ENCODE assay signal across 8 mouse cellular contexts in genomic region chr14:22808595-22809166, GRCm38 (mm10).
DNase-seq lines count a peak whose midpoint lies in the region; ATAC-seq and TF ChIP-seq lines count a peak whose summit lies in the region.

No protein-coding gene starts in this region.

- H3K4me2 ChIP-seq in embryonic facial prominence, embryonic 12.5 days (replicated peaks), result no peak overlapping the region
- H3K4me2 ChIP-seq in hindbrain, embryonic 12.5 days (replicated peaks), result no peak overlapping the region

- H3K4me3 ChIP-seq in gastrocnemius, adult 2 months, result no peak overlapping the region; the same call in 1 of the 2 replicates
- H3K4me3 ChIP-seq in embryonic facial prominence, embryonic 12.5 days, result no peak overlapping the region
- H3K4me3 ChIP-seq in hindbrain, embryonic 12.5 days, result no peak overlapping the region

- no peaks in the 10 kb centered on the region for H3K27me3 ChIP-seq in embryonic facial prominence, embryonic 12.5 days
- H3K27me3 ChIP-seq in hindbrain, embryonic 12.5 days, result peaks cover 5% of the 10 kb centered on the region; the same call in 1 of the 2 replicates

- TF ChIP-seq CTCF in gastrocnemius, adult 2 months (IDR thresholded peaks at IDR 0.05), result no peak

- H3K9ac ChIP-seq in embryonic facial prominence, embryonic 12.5 days, result no peak overlapping the region
- no peak overlapping the region for H3K9ac ChIP-seq in hindbrain, embryonic 12.5 days

- no peaks in the 10 kb centered on the region for H3K9me3 ChIP-seq in embryonic facial prominence, embryonic 12.5 days
- no peaks in the 10 kb centered on the region for H3K9me3 ChIP-seq in hindbrain, embryonic 12.5 days (replicated peaks)

- peak; percentile 17 for DNase-seq in gastrocnemius, adult 2 months
- DNase-seq in gastrocnemius, adult 8-10 months (ENCODE audit: low spot score in 2 of 2), result no peak
- peak; percentile 50 for DNase-seq in lung, postnatal 36 days
- no peak for DNase-seq in layer of hippocampus, adult 11-12 months (ENCODE audit: low spot score)
- no peak for DNase-seq in layer of hippocampus, adult 9-10 months (ENCODE audit: low spot score)

- ATAC-seq in embryonic facial prominence, embryonic 12.5 days (ENCODE audit: insufficient number of reproducible peaks, insufficient read depth, low FRiP score, low TSS enrichment), result no peak
- peak; percentile 67 for ATAC-seq in hindbrain, embryonic 12.5 days (ENCODE audit: low FRiP score)
- no peak for ATAC-seq in erythroblast, adult 5-6 weeks (replicated peaks; ENCODE audit: low FRiP score, poor library complexity, severe bottlenecking)

- peaks cover 17% of the 10 kb centered on the region for H3K4me1 ChIP-seq in embryonic facial prominence, embryonic 12.5 days
- H3K4me1 ChIP-seq in hindbrain, embryonic 12.5 days, result peaks cover 24% of the 10 kb centered on the region

- 32% methylated on average over 5 of the region's 5 CpGs for WGBS in embryonic facial prominence, embryonic 12.5 days
- 28% methylated on average over 5 of the region's 5 CpGs for WGBS in hindbrain, embryonic 12.5 days

- intact Hi-C loops in gastrocnemius, adult 2 months (cut with DNase I), result loop anchor here (2.0 kb wide), 1 partner anchor 822 kb away; no protein-coding TSS in a partner anchor

- peak overlapping the region; percentile 78 for H3K27ac ChIP-seq in gastrocnemius, adult 2 months
- peak overlapping the region; percentile 51; the same call in 1 of the 2 replicates for H3K27ac ChIP-seq in embryonic facial prominence, embryonic 12.5 days
- H3K27ac ChIP-seq in hindbrain, embryonic 12.5 days, result no peak overlapping the region

- H3K36me3 ChIP-seq in embryonic facial prominence, embryonic 12.5 days, result no peaks in the 10 kb centered on the region
- H3K36me3 ChIP-seq in hindbrain, embryonic 12.5 days, result no peaks in the 10 kb centered on the region

Comparison
In these comparisons a context has a peak if more than half of its experiments do, and no peak if none do; other contexts are left out.
1. DNase-seq: peak in gastrocnemius, adult 2 months (single experiment) and lung, postnatal 36 days (single experiment); none in gastrocnemius, adult 8-10 months (0 of 2), layer of hippocampus, adult 11-12 months (single experiment) and layer of hippocampus, adult 9-10 months (single experiment).